Mouse (Mus musculus): ENCODE results near the gene Tmed5. TPM values are rescaled to one million over a fixed set of nuclear protein-coding genes. Genes with fewer than 3 reads are reported as not detected.

The Tmed5 gene
- 19.3 and 20.5 TPM in 2 replicates for polyA plus RNA-seq (2015; fragmentation: Nextera tagmentation; extraction: Ambion mirVana)

- peak within 1 kb of the TSS; percentile 94 for H3K27ac ChIP-seq (ENCODE audit: low read depth, low read length)
- peak; percentile 71 for TF ChIP-seq CTCF (IDR thresholded peaks at IDR 0.05; ENCODE audit: low read depth)
- H3K4me3 ChIP-seq (ENCODE audit: low read depth, low read length), result peak within 1 kb of the TSS; percentile 85
- H3K4me2 ChIP-seq (replicated peaks; ENCODE audit: low read depth), result peak within 1 kb of the TSS; percentile 90
- H3K27me3 ChIP-seq (replicated peaks; ENCODE audit: control insufficient read depth, insufficient read depth, low read length), result no peaks in the 10 kb centered on the region
- H3K9ac ChIP-seq (ENCODE audit: low read depth, low read length), result peak within 1 kb of the TSS; percentile 78
- under 1% methylated on average over 61 of the region's 65 CpGs for WGBS
- H3K9me3 ChIP-seq (ENCODE audit: control insufficient read depth), result no peaks in the 10 kb centered on the region
- ATAC-seq, result peak; percentile 99
- peaks cover 8% of the 10 kb centered on the region; the same call in 1 of the 2 replicates for H3K36me3 ChIP-seq (ENCODE audit: control insufficient read depth, insufficient read depth)
- no peaks in the 10 kb centered on the region for H3K4me1 ChIP-seq (replicated peaks; ENCODE audit: control insufficient read depth, insufficient read depth, low read length)
These were observed at the start of gene Tmed5, which contains the start of gene Ccdc18 for GRCm38 (mm10) chr5:108132441-108133243. TSS of gene Tmed5 (minus strand) at chr5:108132620. TSS of gene Ccdc18 (plus strand) at chr5:108132875.

GRCm38 (mm10) chr5:108163695-108164094 lies 31.3 kb upstream of the Tmed5 start:
- WGBS, result 25% methylated on average over 1 of the region's 1 CpGs
- H3K27ac ChIP-seq (ENCODE audit: low read depth, low read length), result no peak overlapping the region
- no peaks in the 10 kb centered on the region for H3K9me3 ChIP-seq (ENCODE audit: control insufficient read depth)
- ATAC-seq, result no peak
- peak; percentile 69 for TF ChIP-seq CTCF (IDR thresholded peaks at IDR 0.05; ENCODE audit: low read depth)
- H3K27me3 ChIP-seq (replicated peaks; ENCODE audit: control insufficient read depth, insufficient read depth, low read length), result no peaks in the 10 kb centered on the region
- no peak overlapping the region for H3K9ac ChIP-seq (ENCODE audit: low read depth, low read length)
- no peaks in the 10 kb centered on the region for H3K4me1 ChIP-seq (replicated peaks; ENCODE audit: control insufficient read depth, insufficient read depth, low read length)
- no peak overlapping the region for H3K4me2 ChIP-seq (replicated peaks; ENCODE audit: low read depth)
- H3K36me3 ChIP-seq (ENCODE audit: control insufficient read depth, insufficient read depth), result no peaks in the 10 kb centered on the region
- no peak overlapping the region for H3K4me3 ChIP-seq (ENCODE audit: low read depth, low read length)

- no peak overlapping the region for H3K27ac ChIP-seq (ENCODE audit: low read depth, low read length)
- no peak overlapping the region for H3K4me3 ChIP-seq (ENCODE audit: low read depth, low read length)
- H3K9me3 ChIP-seq (ENCODE audit: control insufficient read depth), result no peaks in the 10 kb centered on the region
- H3K4me2 ChIP-seq (replicated peaks; ENCODE audit: low read depth), result no peak overlapping the region
- no peak overlapping the region for H3K9ac ChIP-seq (ENCODE audit: low read depth, low read length)
- H3K27me3 ChIP-seq (replicated peaks; ENCODE audit: control insufficient read depth, insufficient read depth, low read length), result no peaks in the 10 kb centered on the region
- WGBS, result 88% methylated on average over 2 of the region's 2 CpGs
- no peak for ATAC-seq
- 0 out of 2 replicates have a peak, but pooled peaks cover under 1% of the 10 kb centered on the region for H3K36me3 ChIP-seq (ENCODE audit: control insufficient read depth, insufficient read depth)
- no peaks in the 10 kb centered on the region for H3K4me1 ChIP-seq (replicated peaks; ENCODE audit: control insufficient read depth, insufficient read depth, low read length)
- TF ChIP-seq CTCF (IDR thresholded peaks at IDR 0.05; ENCODE audit: low read depth), result no peak
These were observed 28.4 kb upstream of the Tmed5 start for GRCm38 (mm10) chr5:108160796-108161195.

GRCm38 (mm10) chr5:108152592-108152991 lies 20.2 kb upstream of the Tmed5 start:
- no peak for TF ChIP-seq CTCF (IDR thresholded peaks at IDR 0.05; ENCODE audit: low read depth)
- H3K4me3 ChIP-seq (ENCODE audit: low read depth, low read length), result no peak overlapping the region
- H3K9me3 ChIP-seq (ENCODE audit: control insufficient read depth), result no peaks in the 10 kb centered on the region
- H3K9ac ChIP-seq (ENCODE audit: low read depth, low read length), result no peak overlapping the region
- H3K4me1 ChIP-seq (replicated peaks; ENCODE audit: control insufficient read depth, insufficient read depth, low read length), result no peaks in the 10 kb centered on the region
- H3K27me3 ChIP-seq (replicated peaks; ENCODE audit: control insufficient read depth, insufficient read depth, low read length), result no peaks in the 10 kb centered on the region
- no peak for ATAC-seq
- 90% methylated on average over 1 of the region's 1 CpGs for WGBS
- no peak overlapping the region for H3K27ac ChIP-seq (ENCODE audit: low read depth, low read length)
- H3K4me2 ChIP-seq (replicated peaks; ENCODE audit: low read depth), result no peak overlapping the region
- H3K36me3 ChIP-seq (ENCODE audit: control insufficient read depth, insufficient read depth), result 0 out of 2 replicates have a peak, but pooled peaks cover 7% of the 10 kb centered on the region

GRCm38 (mm10) chr5:108131849-108132440 lies 475 bp downstream of the Tmed5 start:
- peak overlapping the region; percentile 94 for H3K27ac ChIP-seq (ENCODE audit: low read depth, low read length)
- peak overlapping the region; percentile 78 for H3K9ac ChIP-seq (ENCODE audit: low read depth, low read length)
- ATAC-seq, result peak; percentile 40
- under 1% methylated on average over 32 of the region's 32 CpGs for WGBS
- no peaks in the 10 kb centered on the region for H3K27me3 ChIP-seq (replicated peaks; ENCODE audit: control insufficient read depth, insufficient read depth, low read length)
- no peak for TF ChIP-seq CTCF (IDR thresholded peaks at IDR 0.05; ENCODE audit: low read depth)
- H3K9me3 ChIP-seq (ENCODE audit: control insufficient read depth), result no peaks in the 10 kb centered on the region
- no peaks in the 10 kb centered on the region for H3K4me1 ChIP-seq (replicated peaks; ENCODE audit: control insufficient read depth, insufficient read depth, low read length)
- H3K4me3 ChIP-seq (ENCODE audit: low read depth, low read length), result peak overlapping the region; percentile 85
- peaks cover 8% of the 10 kb centered on the region for H3K36me3 ChIP-seq (ENCODE audit: control insufficient read depth, insufficient read depth)
- peak overlapping the region; percentile 90 for H3K4me2 ChIP-seq (replicated peaks; ENCODE audit: low read depth)

- Histone ChIP-seq H3K9ac (ENCODE audit: low read depth, low read length) (no peak overlapping the region), H3K36me3 (ENCODE audit: control insufficient read depth, insufficient read depth) (peaks cover 7% of the 10 kb centered on the region), H3K4me1 (replicated peaks; ENCODE audit: control insufficient read depth, insufficient read depth, low read length) (no peaks in the 10 kb centered on the region), H3K27me3 (replicated peaks; ENCODE audit: control insufficient read depth, insufficient read depth, low read length) (no peaks in the 10 kb centered on the region), H3K4me3 (ENCODE audit: low read depth, low read length) (no peak overlapping the region), H3K4me2 (replicated peaks; ENCODE audit: low read depth) (no peak overlapping the region), H3K27ac (ENCODE audit: low read depth, low read length) (no peak overlapping the region), H3K9me3 (ENCODE audit: control insufficient read depth) (no peaks in the 10 kb centered on the region)
- no peak for ATAC-seq
- WGBS, result 88% methylated on average over 9 of the region's 9 CpGs
- TF ChIP-seq CTCF (IDR thresholded peaks at IDR 0.05; ENCODE audit: low read depth), result no peak
These were observed 12.1 kb downstream of the Tmed5 start for GRCm38 (mm10) chr5:108120221-108120900.
